Mouse (Mus musculus) midbrain, postnatal 0 days (tissue): ENCODE measurements around the gene Gm45753. TPM values are rescaled to one million over a fixed set of nuclear protein-coding genes. Genes with fewer than 3 reads are reported as not detected.
A peak's percentile ranks its signal among the peaks of the same experiment; 100 is the strongest.

ENCODE experiments used
- ATAC-seq: fragments of 200-750 bp; cut with Nextera tagmentation; 2 replicates; pipeline ENCODE4 v1.8.0; 2017; ENCODE audit warnings: moderate number of reproducible peaks, mild to moderate bottlenecking, moderate TSS enrichment, moderate library complexity; ENCODE audit not compliant: low FRiP score
- DNase-seq: peaks from one replicate; pipeline ENCODE4 v3.0.0-alpha.2; 2015; ENCODE audit warnings: low spot score
- H3K27ac ChIP-seq: fragments of 300-500 bp; sonication (generic); 2 replicates; pipeline ENCODE4 v1.5.1; 2014; ENCODE audit warnings: low read depth, mild to moderate bottlenecking, low read length, mixed read lengths
- H3K27me3 ChIP-seq: fragments of 300-500 bp; sonication (generic); 2 replicates; pipeline ENCODE4 v1.6.1; 2014; ENCODE audit warnings: low read length, control low read depth, mixed read lengths; ENCODE audit not compliant: insufficient read depth
- H3K36me3 ChIP-seq: fragments of 300-500 bp; sonication (generic); 2 replicates; pipeline ENCODE4 v1.6.1; 2014; ENCODE audit warnings: low read length, control low read depth, mixed read lengths; ENCODE audit not compliant: insufficient read depth
- H3K4me1 ChIP-seq: fragments of 300-500 bp; sonication (generic); 2 replicates; pipeline ENCODE4 v1.6.1; 2014; ENCODE audit warnings: mild to moderate bottlenecking, control low read depth, antibody characterized with exemption, low read length, mixed read lengths; ENCODE audit not compliant: insufficient read depth
- H3K4me2 ChIP-seq: fragments of 300-500 bp; sonication (generic); 2 replicates; pipeline ENCODE4 v1.6.1; 2014; ENCODE audit warnings: low read depth, mild to moderate bottlenecking, low read length, mixed read lengths; ENCODE audit not compliant: poor library complexity, severe bottlenecking
- H3K4me3 ChIP-seq: fragments of 300-500 bp; sonication (generic); 2 replicates; pipeline ENCODE4 v1.5.1; 2014; ENCODE audit warnings: low read depth, mild to moderate bottlenecking, low read length, moderate library complexity
- H3K9ac ChIP-seq: fragments of 300-500 bp; sonication (generic); replicated peaks from 2 replicates; pipeline ENCODE4 v1.6.1; 2014; ENCODE audit warnings: mild to moderate bottlenecking, low read length, moderate library complexity, mixed read lengths; ENCODE audit not compliant: poor library complexity, severe bottlenecking
- H3K9me3 ChIP-seq: fragments of 300-500 bp; sonication (generic); 2 replicates; pipeline ENCODE4 v1.6.1; 2016; ENCODE audit warnings: low read length, control low read depth
- CTCF ChIP-seq: IDR thresholded peaks from 2 replicates; pipeline ENCODE4 v1.5.1; 2016; ENCODE audit warnings: antibody characterized with exemption, mild to moderate bottlenecking
- WGBS: fragments of 180-500 bp; shearing (Covaris S2); extraction: QIAGEN DNeasy Blood & Tissue Kit; methylation state at CpG from one replicate; pipeline ENCODE4 v1.1.7; 2014; 5-methylcytosine and 5-hydroxymethylcytosine counted together
- polyA plus RNA-seq: library from polyadenylated mRNA; unstranded; fragments of >200 nt; fragmentation: Nextera tagmentation; extraction: Ambion mirVana; gene quantifications from 2 replicates; pipeline ENCODE4 v1.2.1, GENCODE M21; 2015
- total RNA-seq: library from RNA; depleted of rRNA; stranded (reverse); fragments of >200 nt; gene quantifications from 2 replicates; pipeline ENCODE4 v1.2.3, GENCODE M21; 2014; rRNA removed

Gene Gm45753
- not detected in 2 replicates for total RNA-seq
- not detected in 2 replicates for polyA plus RNA-seq

DNA sequence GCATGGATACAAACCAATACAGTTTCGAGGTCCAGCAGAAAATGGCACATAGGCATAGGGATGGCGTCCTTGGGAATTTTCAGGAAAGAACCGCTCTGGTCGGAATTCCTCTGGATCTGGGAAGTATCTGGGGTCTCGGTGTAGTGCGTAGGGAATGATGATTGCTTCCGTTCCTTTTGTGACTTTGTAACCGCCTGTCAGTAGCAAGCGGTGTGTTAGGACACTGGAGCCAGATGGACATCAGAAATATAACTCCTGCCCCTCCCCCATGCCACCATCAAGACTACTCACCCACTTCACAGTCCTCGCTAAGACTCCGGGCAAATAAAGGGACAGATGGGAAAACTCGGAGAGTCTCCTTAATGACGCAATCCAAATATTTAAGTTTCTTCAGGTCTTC is at the start of gene Gm45753:
TSS of gene Gm45753 (minus strand) at position 101 of the 400 bp plus-strand sequence.
- H3K4me1 ChIP-seq: no peaks in the 10 kb centered on the region
- ATAC-seq: no peak

GRCm38 (mm10) chr8:45355809-45356208 is 47.5 kb upstream of the Gm45753 start:
- ATAC-seq: no peak

More for the DNA sequence above, at the start of gene Gm45753:
- Histone ChIP-seq H3K9me3 (no peaks in the 10 kb centered on the region), H3K4me3 (no peak within 1 kb of the TSS), H3K36me3 (no peaks in the 10 kb centered on the region), H3K9ac (no peak within 1 kb of the TSS), H3K27ac (no peak within 1 kb of the TSS), H3K4me2 (no peak within 1 kb of the TSS), H3K27me3 (no peaks in the 10 kb centered on the region)
- WGBS: 95% methylated on average over 13 of the region's 13 CpGs
- no peak for TF ChIP-seq CTCF
- no peak for DNase-seq

DNA sequence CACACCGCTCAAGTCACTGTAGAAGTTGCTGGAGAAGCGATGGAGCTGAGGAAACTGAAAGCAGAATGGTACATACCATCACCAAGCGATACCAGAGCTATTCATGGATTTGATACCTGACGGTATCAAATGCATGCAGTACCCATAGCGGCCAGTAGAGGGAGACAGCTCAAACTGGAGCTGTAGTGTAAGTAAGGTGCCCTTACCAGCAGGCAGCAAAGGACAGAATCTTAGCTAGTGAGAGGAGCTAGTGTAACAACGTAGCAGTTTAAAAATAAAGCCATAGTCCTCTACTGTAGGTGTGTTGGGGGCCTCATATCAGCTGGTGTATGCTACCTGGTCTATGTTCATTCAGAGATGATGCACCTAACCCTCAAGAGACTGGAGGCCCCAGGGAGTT is 36.8 kb upstream of the Gm45753 start:
- ATAC-seq (no peak), DNase-seq (peak; percentile 64)
- Histone ChIP-seq H3K27me3 (no peaks in the 10 kb centered on the region), H3K4me2 (no peak overlapping the region), H3K9ac (no peak overlapping the region), H3K4me1 (no peaks in the 10 kb centered on the region), H3K27ac (no peak overlapping the region), H3K9me3 (no peaks in the 10 kb centered on the region), H3K36me3 (peaks cover 12% of the 10 kb centered on the region), H3K4me3 (no peak overlapping the region)
- 19% methylated on average over 6 of the region's 6 CpGs for WGBS
- TF ChIP-seq CTCF: peak; percentile 93

More at GRCm38 (mm10) chr8:45355809-45356208, 47.5 kb upstream of the Gm45753 start:
- no peak overlapping the region for H3K9ac ChIP-seq
- peaks cover 11% of the 10 kb centered on the region; the same call in 1 of the 2 replicates for H3K36me3 ChIP-seq
- no peak for TF ChIP-seq CTCF
- H3K9me3 ChIP-seq: no peaks in the 10 kb centered on the region
- no peak for DNase-seq
- WGBS: 75% methylated on average over 6 of the region's 6 CpGs
- no peak overlapping the region for H3K27ac ChIP-seq
- H3K4me3 ChIP-seq: no peak overlapping the region
- H3K27me3 ChIP-seq: no peaks in the 10 kb centered on the region
- H3K4me2 ChIP-seq: no peak overlapping the region
- H3K4me1 ChIP-seq: no peaks in the 10 kb centered on the region; the same call in 1 of the 2 replicates

DNA sequence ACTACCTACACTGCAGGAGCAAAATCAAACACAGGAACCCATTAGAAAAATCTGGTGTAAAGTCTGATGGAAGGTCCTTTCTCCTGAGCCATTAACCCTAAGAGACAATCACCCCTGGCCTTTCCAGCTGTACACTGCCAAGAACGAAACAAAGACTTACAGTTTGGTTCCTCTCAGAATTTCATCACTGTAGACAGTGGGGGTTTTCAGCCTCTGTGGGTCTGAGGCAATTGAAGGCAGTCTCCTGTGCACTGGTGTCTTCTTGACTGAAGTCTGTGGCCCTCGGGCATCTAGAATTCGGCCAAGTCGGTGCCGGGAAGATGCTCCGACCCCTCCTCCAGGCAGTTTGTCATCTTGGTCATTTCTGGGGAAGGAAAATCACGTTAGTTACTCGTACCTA is 36.0 kb upstream of the Gm45753 start:
- H3K9me3 ChIP-seq: no peaks in the 10 kb centered on the region
- H3K4me2 ChIP-seq: no peak overlapping the region
- H3K4me3 ChIP-seq: no peak overlapping the region
- WGBS: 94% methylated on average over 8 of the region's 8 CpGs
- no peak overlapping the region for H3K9ac ChIP-seq
- no peak for TF ChIP-seq CTCF
- H3K4me1 ChIP-seq: no peaks in the 10 kb centered on the region
- no peak overlapping the region for H3K27ac ChIP-seq
- DNase-seq: no peak
- no peak for ATAC-seq
- peaks cover 14% of the 10 kb centered on the region for H3K36me3 ChIP-seq
- H3K27me3 ChIP-seq: no peaks in the 10 kb centered on the region

DNA sequence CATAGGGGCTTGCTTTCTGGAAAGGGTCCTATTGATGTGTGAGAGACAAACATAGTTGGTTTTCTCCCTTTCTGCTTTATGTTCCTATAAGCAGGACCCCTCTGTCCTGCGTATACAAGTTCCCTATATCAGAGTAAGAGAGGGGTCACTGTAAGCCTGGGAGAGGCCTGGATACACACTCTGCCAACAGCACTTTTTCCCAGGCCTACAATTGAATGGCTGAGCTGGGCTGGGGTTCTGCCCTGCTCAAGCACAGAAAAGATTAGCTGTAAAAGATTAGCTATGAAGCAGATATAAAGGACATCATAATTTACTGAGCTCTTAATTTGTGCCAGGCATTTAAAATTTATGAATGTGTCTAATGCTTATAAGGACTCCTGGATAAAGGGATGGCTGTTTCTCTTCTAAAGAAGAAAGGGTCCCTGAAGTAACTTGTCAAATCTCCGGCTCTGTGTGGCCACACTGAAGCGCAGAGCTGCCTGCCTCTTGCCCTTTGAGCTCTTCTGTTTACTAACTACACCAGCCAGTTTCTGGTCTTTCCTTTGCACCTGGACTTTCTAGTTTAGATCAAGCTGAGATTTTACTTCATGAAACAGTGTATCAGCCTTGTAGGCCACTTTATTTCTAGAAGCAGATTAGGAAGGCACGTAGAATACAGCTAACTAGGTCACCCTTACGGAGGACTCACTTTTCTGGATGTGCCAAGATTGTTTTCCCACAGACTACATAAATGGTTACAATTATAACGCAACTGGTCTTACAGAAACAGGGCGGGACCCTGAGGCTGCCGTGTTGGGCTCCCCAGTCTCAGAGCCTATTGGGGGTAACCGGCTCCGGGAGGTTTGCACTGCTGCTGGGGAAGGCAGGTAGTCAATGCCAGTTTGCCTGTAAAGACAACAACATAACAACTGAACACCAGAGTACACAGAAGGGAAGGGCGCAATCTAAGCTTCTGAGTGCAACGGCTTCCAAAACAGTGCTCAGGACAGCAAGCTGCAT is 33.7 kb upstream of the Gm45753 start:
- ATAC-seq (no peak), DNase-seq (no peak)
- TF ChIP-seq CTCF: no peak
- Histone ChIP-seq H3K27ac (no peak overlapping the region), H3K4me1 (no peaks in the 10 kb centered on the region), H3K9me3 (no peaks in the 10 kb centered on the region), H3K4me2 (no peak overlapping the region), H3K4me3 (no peak overlapping the region), H3K36me3 (peaks cover 9% of the 10 kb centered on the region; the same call in 1 of the 2 replicates), H3K9ac (no peak overlapping the region), H3K27me3 (no peaks in the 10 kb centered on the region)
- WGBS: 82% methylated on average over 12 of the region's 12 CpGs

DNA sequence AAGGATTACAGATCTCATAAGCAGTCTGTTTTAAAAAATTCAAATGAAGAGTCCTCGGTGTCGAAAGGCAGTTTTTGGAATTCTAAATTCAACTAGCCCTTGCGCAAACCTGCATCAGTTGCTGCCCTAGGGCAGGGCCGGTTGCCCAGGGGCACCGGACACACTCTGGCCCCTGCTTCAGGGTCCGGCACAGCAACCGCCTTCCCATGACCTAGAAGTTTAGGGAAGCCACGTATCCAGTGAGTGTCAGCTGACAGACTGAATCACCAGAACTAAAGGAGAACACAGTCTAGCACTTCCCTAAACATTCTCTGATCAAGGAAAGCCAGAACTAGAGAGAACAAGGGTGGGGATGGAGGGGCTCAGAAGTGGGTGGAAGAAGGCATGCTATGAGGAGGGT is 25.2 kb upstream of the Gm45753 start:
- Histone ChIP-seq H3K4me1 (peaks cover 6% of the 10 kb centered on the region; the same call in 1 of the 2 replicates), H3K9ac (peak overlapping the region; percentile 46; the same call in 1 of the 2 replicates), H3K4me3 (peak overlapping the region; percentile 62), H3K4me2 (peak overlapping the region; percentile 97), H3K36me3 (no peaks in the 10 kb centered on the region), H3K9me3 (no peaks in the 10 kb centered on the region), H3K27ac (no peak overlapping the region), H3K27me3 (no peaks in the 10 kb centered on the region)
- DNase-seq (no peak), ATAC-seq (no peak)
- WGBS: 3% methylated on average over 8 of the region's 8 CpGs
- no peak for TF ChIP-seq CTCF
